Mouse (Mus musculus) ovary, adult 18-20 months (tissue): Measurements from ENCODE around the gene Spta1.

Experiments used
- DNase-seq: peaks from one replicate; pipeline ENCODE4 v3.0.0; 2022; ENCODE audit warnings: low spot score, mixed read lengths

Gene Spta1

DNA sequence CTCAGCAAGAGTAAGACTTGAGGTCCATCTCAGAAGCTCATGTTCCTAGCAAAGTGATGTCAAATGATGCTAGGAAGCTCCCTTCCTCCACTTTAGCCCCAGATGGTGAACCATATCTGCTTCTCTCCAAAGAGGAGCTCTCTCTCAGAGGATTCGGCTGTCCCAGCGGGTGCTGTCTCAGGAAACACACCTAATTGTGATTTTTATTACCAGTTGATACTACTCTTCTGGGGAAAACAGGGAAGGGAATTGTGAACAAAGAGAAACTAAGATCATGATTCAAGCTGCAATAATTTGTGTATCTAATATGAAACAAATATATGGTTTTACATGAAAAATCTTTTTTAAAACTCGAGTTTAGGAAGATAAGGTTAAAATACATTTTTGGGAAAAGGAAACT, 79.4 kb downstream of the Spta1 start, which contains the start of gene Olfr419:
Gene Olfr419, minus strand, starts transcription at position 101 of the 400 bp plus-strand sequence.
- DNase-seq: no peak

DNA sequence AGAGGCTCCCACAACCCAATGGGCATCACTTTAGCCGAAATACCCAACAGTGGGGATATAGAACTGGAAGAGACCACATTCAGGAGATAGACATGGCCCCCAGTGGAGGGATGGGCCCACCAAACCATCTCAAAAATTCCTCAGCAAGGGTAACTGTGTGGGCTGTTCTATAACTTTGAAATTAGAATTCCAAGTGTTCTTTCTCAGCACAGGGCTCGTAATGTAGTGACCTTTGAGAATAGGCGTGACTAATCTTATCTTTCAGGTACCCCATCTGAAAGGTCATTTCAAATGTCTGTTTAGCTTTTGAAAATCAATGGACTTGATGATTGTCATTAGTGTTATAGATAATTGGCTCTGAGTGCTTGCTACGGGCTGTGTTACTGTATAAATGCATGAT, 95.2 kb downstream of the Spta1 start:
- no peak for DNase-seq

DNA sequence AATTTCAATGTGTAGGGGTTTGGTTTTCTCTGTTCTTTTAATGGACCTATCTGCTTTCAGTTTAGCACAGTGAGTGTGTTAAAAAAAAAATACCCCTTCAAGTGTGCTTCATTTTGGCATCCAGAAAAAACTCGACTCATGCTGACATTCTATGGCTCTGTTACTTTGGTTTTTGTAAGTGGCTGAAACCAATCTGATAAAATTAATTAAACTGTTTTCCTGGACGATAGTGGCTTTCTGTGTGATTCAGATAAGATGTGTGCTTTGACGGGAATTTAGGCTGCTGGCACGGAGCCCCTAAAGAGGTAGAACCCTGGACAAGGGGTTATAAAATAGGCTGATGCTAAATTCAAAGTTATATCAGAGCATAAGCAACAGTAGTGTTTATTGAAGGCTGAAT, 96.6 kb downstream of the Spta1 start:
- no peak for DNase-seq

DNA sequence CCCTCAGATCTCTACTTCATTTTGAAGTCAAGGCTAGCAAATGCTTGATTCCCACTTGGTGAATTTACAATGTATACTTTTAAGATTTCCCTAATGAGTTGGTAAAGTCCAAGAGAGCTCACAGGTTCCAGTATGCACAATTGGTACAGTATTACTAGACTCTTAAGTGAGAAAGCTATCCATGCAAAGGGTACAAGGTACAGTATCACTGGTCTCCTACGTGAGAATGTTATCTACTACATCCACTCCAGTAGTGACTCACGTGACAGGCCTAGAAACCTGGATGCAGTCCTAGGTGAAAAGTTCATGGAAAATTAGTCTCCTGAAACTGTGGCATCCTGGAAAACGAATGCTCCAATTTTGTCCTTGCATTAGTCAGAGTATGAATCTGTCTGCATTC, 98.1 kb downstream of the Spta1 start:
- DNase-seq: no peak
